Mouse (Mus musculus) ovary, postnatal 36 days (tissue): ENCODE results near the gene Mt1.
A peak's percentile ranks its signal among the peaks of the same experiment; 100 is the strongest.

Experiments
- DNase-seq: peaks from one replicate; pipeline ENCODE4 v3.0.0; 2022; ENCODE audit warnings: low spot score, mixed read lengths

Mt1 gene

GRCm38 (mm10) chr8:94172809-94173732 is 5.8 kb upstream of the Mt1 start:
- DNase-seq: no peak

GRCm38 (mm10) chr8:94173848-94174403 is 5.0 kb upstream of the Mt1 start:
- no peak for DNase-seq

GRCm38 (mm10) chr8:94174619-94175213 is 4.2 kb upstream of the Mt1 start:
- DNase-seq: no peak

DNA sequence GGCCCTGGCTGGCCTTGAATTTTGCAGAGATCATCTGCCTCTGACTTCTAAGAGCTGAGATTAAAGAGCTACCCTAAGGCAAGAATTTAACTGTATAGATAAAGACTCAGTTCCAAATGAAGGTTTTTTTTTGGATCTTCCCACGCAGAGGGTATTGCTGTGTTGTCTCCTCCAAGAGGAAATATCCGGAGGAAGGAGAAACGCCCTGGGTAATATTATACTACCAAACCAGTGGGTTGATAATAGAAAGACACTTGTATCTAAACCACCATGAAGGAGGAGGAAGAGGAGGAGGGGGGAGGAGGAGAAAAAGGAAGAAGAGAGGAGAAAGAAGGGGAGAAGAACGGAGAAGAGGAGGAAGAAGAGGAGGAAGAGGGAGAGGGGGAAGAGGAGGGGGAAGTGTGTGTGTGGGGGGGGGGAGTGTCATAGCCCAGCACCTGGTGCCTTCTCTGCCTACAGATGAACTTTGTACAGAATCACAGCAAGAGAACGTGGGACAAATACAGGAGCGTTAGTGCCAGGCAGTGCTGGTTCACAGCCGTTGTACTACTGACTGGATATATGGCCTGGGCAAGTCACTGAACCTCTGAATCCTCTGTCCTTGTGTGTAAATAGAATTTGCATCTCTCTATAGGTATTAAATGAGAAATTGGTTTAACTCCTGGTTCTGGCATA is 1.0 kb upstream of the Mt1 start:
- DNase-seq: no peak

- DNase-seq: peak; percentile 41
Measured at GRCm38 (mm10) chr8:94179713-94180560, 1.1 kb downstream of the Mt1 start.

- no peak for DNase-seq
Measured at GRCm38 (mm10) chr8:94180561-94180908, 1.7 kb downstream of the Mt1 start.

DNA sequence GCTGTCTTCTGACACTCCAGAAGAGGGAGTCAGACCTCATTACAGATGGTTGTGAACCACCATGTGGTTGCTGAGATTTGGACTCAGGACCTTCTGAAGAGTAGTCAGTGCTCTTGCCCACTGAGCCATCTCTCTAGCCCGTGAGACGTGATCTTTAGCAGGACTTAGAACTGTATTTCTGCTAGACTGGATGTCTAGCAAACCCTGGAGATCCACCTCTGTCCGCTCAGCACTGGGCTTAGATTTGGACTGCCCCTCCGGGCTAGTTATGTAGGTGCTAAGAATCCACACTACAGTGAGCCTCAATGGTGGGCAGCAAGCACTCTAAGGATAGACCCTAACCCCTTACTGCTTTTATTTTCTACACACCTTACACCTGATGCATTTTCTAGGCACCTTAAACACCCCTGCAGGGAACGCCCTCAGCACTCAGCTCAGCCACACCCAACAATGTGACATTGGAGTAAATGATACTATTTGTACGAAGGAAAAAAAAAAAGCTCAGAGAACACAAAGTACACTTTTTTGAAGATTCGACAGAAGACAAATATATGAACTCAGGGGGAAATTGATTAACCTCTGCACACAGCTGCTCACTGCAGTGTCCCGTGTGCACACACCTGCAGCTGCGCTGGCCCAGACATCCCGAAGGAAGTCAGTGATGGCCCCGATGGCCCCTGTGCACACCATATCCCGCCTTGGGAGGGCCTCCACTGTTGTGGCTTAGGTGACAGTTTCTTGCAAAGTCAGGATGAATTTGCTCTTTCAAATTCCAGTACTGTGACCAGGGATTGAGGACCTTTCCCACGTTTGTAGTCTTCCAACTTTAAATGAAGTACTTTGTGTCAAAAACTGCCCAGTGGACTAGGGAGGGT is 3.4 kb downstream of the Mt1 start:
- DNase-seq: no peak

DNA sequence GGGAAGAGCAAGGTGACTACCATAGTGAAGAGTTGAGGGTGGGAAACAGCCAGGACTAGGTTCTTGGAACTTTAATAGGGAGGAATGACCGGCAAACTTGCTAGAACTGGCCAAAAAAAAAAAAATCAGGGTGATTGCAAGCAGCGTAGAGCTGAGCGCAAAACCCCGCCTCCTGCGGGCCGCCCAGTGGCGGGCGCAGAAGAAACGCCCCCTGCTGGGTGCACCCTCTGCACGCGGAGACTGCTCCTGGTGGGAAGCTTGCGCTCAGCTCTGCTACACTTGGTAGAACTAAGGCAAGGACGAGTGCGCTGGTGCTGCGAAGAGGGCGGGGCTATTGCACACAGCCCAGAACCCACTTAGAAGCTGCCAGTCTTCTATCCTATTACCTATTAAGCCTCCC is 4.2 kb downstream of the Mt1 start:
- peak; percentile 84 for DNase-seq

DNA sequence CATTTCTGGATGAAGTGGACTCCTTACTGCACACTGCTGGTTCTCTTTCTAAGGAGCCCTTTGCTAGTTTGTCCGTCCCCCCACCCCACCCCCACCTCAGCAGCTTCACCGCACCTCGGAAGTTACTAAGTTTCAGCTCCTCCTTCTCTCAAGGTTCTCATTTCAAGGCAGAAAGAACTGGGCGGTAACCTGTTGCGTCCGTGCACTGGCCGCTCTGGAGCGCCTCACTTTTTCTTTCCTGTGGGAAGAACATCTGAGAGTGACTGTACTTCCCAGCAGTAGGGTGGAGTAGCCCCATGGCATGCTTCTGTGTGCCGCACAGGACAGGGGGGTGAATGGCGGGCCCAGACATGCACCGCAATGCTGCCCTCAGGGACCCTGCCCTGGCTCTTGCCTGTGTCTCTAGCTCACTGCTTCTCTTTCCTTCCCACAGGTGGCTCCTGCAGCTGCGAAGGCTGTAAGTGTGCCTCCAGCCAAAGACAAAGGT is 5.5 kb downstream of the Mt1 start:
- no peak for DNase-seq

DNA sequence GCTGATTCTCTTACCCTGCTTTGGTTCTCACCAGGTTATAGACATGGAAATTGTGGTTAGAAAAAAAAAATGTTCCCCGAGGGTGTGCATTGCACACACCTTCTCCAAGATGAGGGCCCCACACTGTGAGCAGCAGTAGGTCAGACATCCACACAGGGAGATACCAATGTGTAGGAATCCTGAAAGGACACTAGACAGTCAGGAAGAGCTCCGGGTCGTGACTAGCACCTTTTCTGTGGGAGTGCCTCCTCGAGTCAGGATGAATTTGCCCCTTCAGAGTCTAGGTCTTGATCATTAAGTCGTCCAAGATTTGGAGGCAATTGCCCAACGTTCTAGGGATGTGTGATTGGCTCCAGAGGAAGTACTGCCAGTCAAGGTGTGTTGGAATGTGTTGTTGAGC is 6.9 kb downstream of the Mt1 start:
- DNase-seq: no peak

DNA sequence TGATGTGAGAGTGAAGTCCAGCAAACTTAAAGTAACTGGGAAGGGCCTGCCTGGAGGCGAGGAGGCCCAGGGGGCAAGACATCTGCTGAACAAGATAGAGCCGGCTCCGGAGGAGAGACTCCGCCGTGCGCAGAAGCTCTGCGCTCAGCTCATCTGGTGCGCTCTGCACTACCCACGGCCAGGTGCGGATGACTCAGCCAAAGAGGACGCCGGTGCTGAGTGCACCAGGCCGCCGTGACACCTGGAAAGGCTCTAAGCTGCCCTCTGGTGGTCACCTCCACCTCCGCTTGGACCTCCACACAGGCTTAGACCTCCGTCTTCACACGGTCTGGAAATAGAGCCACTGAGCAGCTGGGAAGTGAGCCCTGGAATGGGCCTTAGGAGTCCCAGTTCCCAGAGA is 7.7 kb downstream of the Mt1 start:
- DNase-seq: peak; percentile 75

DNA sequence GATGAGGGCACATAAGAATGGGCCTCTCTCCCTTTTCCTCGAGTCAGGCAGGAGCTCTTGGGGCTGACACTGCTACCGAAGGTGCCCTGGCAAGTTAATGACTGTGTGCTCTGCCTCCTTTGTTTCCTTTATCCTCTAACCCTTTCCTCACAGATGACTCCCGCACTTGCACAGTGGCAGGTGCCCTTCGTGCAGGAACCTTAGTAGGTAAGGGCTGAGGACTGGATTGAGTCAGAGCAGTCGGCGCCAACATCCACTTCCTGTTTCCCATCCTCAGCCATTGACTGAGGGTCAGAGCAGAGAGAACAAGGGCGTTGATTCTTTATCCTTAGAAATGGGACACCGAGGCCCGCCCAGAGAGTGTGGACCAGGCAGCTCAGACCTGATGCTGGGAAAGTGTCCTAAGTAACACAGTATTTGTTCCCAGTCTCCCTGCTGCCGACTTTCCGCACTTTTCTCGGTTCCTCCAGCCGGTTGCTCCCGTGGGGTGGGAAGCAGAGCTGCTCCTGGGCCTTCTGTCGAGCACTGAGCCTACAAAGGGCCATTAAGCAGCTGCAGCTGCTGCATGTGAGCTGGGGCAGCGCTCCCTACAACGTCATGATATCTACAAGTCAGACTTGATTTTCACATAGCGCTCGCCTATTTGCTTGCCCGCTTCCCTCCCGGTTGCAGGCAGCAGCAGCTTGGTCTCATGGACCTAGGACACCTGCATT is 8.6 kb downstream of the Mt1 start:
- DNase-seq: no peak

DNA sequence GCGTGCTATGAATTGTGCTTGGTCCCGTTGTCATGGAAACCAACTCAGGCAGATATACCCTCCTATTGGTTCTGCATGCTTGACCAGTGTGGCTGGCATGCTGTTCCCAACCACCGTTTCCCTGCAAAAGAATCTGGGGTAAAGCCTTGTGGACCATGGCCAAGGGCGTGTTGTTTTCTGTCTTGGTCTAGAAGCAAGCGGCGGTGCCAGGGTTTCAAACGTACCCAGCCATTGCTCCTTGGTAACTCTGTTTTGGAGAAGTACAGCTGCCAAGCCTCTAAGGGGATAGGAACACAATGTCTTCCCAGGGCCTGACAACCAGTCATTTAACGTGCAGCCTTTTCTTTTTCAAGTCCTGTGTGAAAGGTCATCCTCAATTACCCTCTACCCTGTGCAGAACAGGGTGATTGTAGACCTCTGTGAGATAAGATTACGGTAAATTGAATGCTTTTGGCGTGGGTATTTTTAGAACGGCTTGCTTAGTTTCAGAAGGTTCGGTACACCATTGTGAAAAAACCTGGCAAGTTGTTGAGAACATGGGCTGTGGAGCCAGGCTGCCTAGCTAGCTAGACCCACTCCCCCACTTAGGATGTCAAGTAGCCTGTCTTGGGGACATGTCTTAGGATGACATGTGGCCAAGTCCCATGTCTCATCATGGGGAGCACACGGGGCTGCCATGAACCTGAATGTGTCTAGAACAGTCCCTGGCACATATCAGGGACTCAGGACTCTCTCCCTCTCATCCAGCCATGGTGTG is 10.6 kb downstream of the Mt1 start:
- peak; percentile 74 for DNase-seq

DNA sequence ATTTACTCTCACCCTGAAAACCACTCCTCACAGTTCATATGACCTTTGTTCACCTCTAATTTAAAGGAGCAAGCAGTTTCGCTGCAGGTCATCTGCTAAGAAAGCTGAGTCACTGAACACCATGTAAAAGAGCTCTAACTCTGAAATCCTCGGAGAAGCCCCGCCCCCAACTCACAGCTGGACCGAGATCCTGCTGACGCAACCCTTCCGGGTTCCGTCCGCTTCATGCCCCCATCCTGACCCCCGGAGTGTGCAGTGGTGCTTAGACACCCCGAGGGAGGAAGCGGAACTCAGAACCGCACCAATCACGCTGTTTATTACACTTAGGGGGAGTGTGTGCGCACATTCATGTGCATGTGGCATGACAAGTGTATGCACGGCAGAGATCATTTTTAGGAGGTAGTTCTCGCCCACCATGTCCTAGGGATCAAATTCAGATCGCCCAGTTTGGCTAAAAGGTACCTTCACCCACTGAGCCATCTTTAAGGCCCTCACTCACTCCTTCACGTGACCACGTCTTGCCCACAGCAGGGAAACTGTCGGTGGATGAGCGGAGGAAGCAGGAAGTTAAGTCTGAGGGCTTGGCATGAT is 12.3 kb downstream of the Mt1 start:
- DNase-seq: peak; percentile 65

DNA sequence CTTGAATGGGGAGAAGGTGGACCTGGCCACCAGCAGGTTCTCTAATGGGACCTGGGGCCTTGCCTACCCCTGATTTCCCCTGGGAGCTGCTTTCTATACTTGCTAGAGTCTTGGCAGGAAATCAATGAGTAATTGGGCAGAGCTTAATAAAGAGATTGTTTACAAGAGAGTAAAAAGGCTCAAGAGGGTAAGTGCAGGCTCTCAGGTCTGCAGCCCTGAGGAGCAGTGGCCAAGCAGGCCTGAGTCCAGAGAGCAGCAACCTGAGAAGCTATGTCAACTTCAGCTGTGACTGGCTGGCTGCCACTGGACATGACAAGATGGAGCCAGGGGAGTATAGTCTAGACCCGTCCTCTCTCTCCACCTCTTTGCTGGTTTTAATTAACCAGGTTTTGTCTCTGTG is 14.0 kb downstream of the Mt1 start:
- no peak for DNase-seq

DNA sequence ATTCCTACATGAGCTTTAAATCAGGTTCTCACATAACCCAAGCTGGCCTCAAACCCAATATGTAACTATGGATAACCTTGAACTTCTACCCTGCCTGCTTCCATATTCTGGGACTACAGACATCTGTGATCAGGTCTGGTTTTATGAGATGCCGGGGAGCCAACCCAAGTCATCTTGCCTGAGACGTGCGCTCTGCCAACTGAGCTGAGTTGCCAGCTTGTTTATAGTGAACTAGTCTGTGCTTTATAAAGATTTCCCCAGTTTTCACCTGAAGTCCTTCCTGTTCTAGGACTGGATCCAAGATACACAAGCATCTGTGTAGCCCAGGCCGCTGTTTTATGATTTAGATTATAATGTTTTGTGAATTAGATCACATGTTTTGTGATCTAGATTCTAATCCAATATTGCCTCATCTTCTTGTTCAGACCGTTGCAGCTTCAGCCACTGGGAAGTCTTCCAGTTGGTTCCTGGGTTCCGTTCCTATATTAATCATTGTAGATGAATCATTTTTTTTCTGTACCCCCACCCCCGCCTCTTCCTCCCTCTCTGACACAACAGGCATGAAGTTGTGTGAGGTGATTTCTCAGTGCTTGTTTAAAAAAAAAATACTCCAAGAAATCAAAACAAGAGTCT is 15.8 kb downstream of the Mt1 start:
- no peak for DNase-seq

- DNase-seq: no peak
Measured at GRCm38 (mm10) chr8:94199202-94199869, 20.5 kb downstream of the Mt1 start.

DNA sequence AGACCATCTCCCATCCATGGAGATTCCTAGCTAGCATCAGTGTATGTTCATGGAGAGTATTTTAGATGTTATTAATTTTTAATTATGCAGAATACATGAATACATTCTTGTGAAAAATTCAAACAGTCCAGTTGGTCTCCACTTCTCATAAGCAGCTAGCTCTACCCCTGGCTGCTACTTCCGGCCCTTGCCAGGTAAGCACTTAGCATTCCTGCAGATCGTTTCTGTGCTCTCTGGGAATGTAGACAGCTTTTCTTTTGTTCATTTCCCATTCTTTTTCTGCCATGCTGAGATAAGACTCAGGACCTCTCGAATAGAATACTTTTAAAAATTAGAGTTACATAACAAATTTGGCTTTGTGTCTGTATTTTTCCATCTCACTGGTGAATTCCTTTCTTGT is 25.2 kb downstream of the Mt1 start:
- DNase-seq: no peak
